Mouse (Mus musculus) WW6 (cell line): ENCODE data around the gene Epb41.

Experiments
- DNase-seq: peaks from one replicate; pipeline ENCODE4 v3.0.0-alpha.2; 2013; ENCODE audit warnings: low read depth, low spot score

Epb41 gene

DNA sequence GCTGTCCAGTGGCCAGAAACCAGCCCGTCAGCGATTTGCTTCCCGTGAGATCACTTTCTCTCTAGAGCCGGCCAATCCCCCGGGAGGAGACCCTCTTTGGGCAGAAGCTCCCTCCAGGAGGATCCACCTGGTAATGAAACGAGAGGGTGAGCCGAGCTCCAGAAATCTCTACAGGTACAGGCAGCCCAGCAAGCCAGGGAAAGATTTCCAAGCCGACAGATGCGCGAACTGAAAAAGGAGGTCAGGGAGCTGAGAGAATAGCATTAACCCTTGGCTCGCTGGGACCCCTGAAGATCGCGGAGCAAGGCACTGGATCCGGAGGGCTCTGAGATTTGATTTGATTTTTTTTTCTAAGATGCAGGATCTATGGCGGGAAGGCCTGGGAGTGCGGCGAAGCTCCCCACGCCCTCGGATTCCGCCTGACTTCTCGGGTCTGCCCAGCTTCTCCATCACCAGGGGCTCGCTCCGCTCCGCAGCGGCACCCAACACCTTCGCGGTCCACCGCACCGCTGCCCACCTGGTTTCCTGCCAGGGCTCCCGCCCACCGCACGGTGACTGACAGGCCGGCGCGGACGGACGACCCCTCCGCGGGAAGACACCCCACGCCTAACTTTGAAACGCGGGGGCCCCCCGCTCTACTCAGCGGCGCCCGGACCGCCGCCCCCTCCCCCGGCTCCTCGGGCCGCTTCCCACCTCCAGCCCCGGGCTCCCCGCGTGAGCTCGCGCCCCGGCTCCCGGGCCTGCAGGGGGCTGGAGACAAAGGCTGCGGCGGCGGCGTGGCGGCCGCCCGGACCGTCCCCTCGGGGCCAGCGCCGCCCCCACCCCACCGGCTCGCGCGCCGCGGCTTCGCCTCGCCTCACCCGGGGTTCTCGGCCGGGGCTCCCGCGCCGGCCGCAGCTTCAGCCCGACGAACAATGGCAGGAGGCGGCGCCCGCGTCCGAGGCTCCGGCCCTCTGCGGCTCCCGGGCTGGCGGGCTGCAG lies 26.8 kb downstream of the Epb41 start:
- DNase-seq = peak; percentile 5

DNA sequence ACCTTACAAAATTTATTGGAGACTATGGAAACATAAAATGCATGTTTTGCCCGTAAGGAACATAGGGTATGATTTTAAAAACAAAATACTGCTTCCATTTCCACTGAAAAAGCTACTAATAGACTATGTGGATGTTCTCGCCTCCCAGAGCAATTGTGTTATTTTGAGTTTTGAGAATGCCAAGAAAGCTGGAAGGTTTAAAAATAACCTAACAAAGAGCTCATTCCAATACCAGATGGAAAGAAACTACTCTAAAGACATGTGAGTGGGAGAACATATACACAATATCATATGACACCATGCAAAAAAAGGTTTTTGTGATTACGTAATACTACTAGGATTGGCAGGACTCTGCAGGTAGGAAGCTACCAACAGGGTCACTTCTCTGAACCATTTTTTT lies 31.4 kb downstream of the Epb41 start:
- DNase-seq = no peak

DNA sequence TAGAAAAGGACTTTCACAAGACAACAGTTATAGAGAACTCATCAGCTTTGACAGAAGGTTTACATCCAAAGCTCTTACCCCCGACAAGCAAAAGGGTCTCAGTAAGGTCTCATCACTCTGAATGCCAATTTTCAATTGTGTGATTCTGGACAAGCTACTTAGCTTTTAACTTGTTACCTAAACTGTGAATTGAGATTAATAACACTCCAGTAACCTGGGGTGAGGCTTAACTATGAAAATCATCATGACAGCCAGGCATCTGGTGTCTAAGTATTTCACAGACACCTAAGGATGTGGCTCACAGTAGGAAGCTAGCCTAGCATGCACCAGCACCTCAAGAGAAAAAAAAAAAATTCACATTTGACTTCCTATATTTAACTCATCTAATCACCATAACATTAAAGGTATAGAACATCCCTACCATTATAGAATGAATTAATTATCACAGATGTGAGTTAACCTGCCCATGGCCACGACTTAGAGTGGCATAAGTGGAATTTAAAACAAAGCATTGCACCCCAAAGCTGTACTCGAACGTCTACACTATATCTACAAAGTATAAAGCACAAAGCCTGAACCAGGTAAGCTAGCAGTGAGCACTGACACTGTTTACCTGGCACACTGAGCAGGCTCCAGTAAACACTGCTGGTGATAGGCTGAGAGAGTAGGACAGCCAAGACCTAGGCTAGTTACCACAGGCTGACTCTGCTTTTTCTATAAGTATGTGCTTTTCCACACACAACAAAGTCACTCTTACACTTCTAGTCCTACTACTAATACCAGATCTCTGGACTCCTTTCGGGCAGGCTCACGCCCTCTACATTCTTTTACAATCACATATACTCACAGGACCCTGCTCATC lies 33.4 kb downstream of the Epb41 start:
- no peak for DNase-seq

DNA sequence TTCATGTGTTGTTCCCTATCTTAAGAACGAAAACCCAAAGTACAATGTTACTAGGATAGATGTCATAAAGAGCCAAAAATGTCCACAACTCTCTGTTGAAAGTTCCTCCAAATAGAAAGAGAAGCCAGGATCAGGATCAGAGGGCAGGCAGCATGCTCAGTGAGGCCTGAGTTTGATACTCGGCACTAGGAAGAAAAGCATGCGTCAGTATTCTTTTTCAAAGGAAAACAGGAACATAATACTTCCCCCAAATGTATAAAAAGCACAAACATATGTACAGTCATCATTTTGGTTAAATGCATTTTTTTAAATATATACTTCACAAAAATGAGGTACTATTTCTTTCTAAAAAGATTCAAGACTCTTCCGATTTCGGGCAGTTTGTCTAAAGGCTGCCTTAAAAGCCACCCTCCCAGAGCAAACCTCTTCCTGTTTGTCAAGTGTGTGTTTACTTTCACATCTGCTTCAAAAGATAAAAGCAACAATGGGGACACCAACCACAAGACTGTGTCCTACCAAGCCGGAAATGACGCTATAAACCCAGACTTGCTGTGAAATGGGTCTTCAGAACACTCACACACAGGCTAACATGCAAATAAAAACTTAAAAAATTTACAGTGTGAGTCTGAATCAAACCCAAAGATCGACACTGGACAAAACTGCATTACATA lies 35.0 kb downstream of the Epb41 start:
- DNase-seq = no peak

DNA sequence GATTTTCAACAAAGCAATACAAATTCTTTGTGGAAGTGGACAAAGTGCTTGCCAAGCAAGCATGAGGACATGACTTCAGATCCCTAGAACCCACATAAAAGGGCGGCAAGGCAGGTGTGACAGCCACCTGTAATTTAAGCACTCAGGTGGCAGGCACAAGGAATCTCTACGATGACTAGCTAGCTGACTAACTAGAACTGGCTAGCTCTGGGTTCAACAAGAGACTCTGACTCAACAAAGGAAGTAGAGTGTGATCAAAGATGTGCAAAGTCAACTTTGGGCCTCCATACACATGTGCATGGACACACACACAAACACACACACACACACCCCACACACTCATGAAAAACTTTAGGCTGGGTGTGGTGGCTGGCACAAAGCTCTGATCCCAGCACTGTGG lies 35.6 kb downstream of the Epb41 start:
- no peak for DNase-seq

DNA sequence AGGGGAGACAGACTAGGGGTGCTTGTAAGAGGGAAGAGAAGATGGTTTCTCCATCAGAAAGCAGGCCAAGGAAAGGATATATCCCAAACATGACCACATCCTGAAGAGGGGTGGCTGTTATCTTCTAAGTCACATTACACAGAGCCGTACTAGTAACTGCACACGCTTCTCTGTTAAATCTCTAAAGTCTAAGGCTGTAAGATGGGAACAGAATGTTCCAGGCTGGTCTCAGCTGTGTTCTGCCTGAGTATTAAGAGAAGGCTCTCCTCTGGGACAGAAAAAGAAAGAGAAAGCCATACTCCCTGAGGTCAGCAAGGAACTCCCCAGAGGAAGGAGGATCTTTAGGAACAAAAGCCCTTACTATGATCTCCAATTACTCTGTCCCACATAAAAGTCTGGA lies 36.3 kb downstream of the Epb41 start:
- DNase-seq = no peak

GRCm38 (mm10) chr4:132037991-132038390 lies 37.1 kb downstream of the Epb41 start:
- no peak for DNase-seq

DNA sequence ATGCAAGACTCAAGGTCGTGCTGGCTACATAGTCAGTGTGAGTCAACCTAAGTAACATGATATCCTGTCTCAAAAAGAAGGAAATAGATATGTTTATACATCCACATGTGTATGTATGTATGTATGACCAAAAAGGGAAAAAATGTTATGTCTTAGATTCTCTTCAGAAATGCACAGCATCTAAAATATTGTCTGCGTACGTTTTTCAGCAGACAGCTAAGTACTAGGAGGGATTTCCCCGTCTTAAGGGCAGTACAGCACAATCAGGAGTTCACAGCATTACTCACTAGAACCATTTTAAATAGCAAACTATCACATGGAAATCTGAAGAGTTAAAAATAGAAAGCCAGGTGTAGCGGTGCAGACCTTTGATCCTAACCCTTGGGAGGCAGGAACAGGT lies 38.0 kb downstream of the Epb41 start:
- no peak for DNase-seq

GRCm38 (mm10) chr4:132034242-132034641 lies 40.9 kb downstream of the Epb41 start:
- DNase-seq = no peak

- DNase-seq = no peak
These were observed 41.9 kb downstream of the Epb41 start for GRCm38 (mm10) chr4:132033183-132033582.

- no peak for DNase-seq
These were observed 45.0 kb downstream of the Epb41 start for GRCm38 (mm10) chr4:132029851-132030741.

- no peak for DNase-seq
These were observed 47.3 kb downstream of the Epb41 start for GRCm38 (mm10) chr4:132027806-132028205.

GRCm38 (mm10) chr4:132027167-132027566 lies 48.0 kb downstream of the Epb41 start:
- no peak for DNase-seq

- no peak for DNase-seq
These were observed 49.2 kb downstream of the Epb41 start for GRCm38 (mm10) chr4:132025738-132026527.

DNA sequence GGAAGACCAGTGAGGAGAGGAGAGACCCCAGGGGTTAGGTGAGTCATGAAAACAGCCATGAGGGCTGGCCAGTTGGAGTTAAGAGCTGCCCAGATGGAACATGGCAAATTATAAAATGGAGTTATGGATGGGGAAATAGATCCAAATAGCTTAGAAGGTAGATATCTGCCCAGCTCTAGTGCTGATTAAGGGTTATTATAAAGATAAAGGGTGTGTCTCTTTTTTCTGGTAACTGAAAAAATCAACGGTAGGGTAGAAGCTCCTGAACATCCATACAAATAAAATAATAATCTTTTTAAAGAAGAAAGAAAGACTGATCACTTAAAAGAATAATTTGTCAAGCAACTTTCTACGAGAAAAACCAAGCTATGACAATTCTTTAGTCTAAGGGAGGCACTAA lies 49.9 kb downstream of the Epb41 start:
- DNase-seq = no peak

GRCm38 (mm10) chr4:132023816-132024215 lies 51.3 kb downstream of the Epb41 start:
- no peak for DNase-seq

DNA sequence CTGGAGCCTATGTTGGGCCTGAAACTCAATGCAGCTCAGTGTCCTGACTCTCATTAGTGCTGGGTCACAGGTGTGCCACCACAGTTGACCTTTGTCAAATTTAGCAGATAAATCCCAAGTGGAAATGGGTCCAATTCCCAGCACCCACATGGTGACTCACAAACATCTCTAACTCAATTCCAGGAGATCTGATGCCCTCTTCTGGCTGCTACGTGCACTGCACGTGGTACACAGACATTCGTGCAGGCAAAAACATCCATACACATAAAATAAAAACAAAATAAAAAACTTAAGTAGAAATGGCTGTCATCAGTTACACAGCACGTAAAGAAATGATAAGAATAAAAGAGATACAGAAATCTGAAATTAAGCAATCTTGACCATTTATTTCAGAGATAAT lies 52.5 kb downstream of the Epb41 start:
- DNase-seq = peak; percentile 20

DNA sequence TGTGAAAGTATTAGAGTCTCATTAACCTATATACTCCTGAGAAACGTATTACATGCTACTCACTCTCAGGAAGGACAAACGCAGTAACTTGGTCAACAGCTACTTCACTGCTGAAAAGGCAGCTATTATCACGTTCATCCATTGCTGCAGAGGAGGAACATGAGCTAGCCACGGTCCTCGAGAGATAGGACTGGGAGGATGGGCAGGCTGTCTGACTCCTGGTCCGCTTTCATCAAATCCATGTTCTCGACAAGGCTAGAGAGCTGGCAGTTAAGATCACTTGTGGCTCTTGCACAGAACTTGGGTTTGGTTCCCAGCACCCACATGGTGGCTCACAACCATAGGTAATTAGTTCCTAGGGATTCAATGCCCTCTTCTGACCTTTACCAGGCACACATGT lies 53.2 kb downstream of the Epb41 start:
- no peak for DNase-seq

GRCm38 (mm10) chr4:132018547-132018946 lies 56.6 kb downstream of the Epb41 start:
- peak; percentile 11 for DNase-seq

- peak; percentile 13 for DNase-seq
These were observed 59.7 kb downstream of the Epb41 start for GRCm38 (mm10) chr4:132015374-132015773.
